Mouse (Mus musculus): ENCODE data around the gene Slc30a9. TPM values are rescaled to one million over a fixed set of nuclear protein-coding genes. Genes with fewer than 3 reads are reported as not detected.

Gene Slc30a9
- polyA plus RNA-seq (2014; fragmentation: Nextera tagmentation; extraction: Ambion mirVana): 133 and 149 TPM in 2 replicates

DNA sequence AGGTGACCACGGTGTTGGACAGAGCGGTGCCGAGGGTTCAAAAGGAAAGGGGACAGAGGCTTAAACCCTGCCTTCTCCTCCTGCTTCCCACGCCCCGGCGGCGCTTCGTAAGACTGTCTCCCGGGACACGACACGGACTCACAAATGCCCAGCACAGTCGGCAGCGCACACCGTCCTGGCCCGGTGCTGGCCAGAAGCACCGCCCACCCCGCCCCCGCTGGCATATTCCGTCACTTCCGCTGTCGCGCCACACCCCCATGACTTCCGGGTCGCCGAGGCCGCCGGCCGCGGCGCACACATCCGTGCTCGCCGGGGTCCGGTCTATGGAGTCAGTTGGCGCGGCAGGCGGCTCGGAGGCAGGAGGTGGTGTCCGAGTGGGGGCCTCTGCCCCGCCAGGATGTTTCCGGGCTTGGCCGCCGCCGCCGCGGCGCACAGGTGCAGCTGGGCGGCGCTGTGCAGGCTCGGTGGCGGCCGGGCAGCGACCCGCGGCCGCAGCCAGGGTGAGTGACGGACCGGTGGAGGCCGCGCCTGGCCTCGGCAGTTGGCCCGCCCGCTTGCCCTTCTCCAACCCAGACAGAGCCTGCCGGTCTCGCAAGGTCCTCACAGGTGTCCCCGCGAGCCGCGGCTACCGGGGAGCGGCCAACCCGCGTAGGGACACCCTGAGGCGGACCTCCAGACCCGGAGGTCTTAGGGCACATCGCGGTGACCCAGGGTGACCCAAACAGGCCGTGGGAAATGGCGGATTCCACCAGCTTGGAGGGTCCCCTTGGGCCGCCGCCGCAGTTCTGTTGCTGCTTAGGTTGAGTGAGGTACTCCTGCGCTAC, at the start of gene Slc30a9:
Gene Slc30a9 (plus strand): TSS at position 258 of the 824 bp plus-strand sequence.
- Histone ChIP-seq H3K4me2 (ENCODE audit: low read depth, low read length) (peak within 1 kb of the TSS; percentile 81), H3K4me3 (ENCODE audit: low read depth, low read length) (peak within 1 kb of the TSS; percentile 99), H3K4me1 (ENCODE audit: control insufficient read depth, insufficient read depth, low read length) (no peaks in the 10 kb centered on the region), H3K36me3 (replicated peaks; ENCODE audit: control insufficient read depth, insufficient read depth, low read depth, low read length) (no peaks in the 10 kb centered on the region), H3K27me3 (ENCODE audit: control insufficient read depth, insufficient read depth, low read length) (no peaks in the 10 kb centered on the region), H3K9me3 (replicated peaks; ENCODE audit: control insufficient read depth, low read length) (no peaks in the 10 kb centered on the region), H3K27ac (replicated peaks; ENCODE audit: low read depth, low read length) (peak within 1 kb of the TSS; percentile 59), H3K9ac (replicated peaks; ENCODE audit: low read length) (peak within 1 kb of the TSS; percentile 88)
- DNase-seq (ENCODE audit: low spot score) (peak; percentile 89), ATAC-seq (replicated peaks; ENCODE audit: insufficient number of reproducible peaks, low FRiP score, low TSS enrichment, low read depth) (peak; percentile 94)
- WGBS: under 1% methylated on average over 82 of the region's 83 CpGs

DNA sequence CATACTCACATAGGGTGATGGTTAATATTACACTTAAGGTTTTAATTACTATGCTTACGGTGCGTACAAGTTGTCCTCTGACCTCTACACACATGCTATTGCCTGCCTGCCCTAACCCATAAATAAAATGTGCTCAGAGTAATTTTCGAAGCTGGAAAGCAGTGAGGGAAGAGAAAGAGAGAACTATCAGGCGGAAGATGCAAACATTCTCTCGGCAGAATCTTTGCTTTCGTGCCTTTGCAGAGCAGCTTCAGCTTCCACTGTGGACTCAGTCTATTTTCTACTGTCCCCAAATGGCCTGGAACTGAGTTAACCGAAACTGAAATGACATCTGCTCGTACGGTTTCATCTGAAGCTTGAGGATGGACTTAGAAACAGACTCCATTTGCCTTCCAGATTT, 48.3 kb upstream of the Slc30a9 start:
- Histone ChIP-seq H3K36me3 (replicated peaks; ENCODE audit: control insufficient read depth, insufficient read depth, low read depth, low read length) (no peaks in the 10 kb centered on the region), H3K4me2 (ENCODE audit: low read depth, low read length) (no peak overlapping the region), H3K9ac (replicated peaks; ENCODE audit: low read length) (no peak overlapping the region), H3K27me3 (ENCODE audit: control insufficient read depth, insufficient read depth, low read length) (no peaks in the 10 kb centered on the region), H3K9me3 (replicated peaks; ENCODE audit: control insufficient read depth, low read length) (no peaks in the 10 kb centered on the region), H3K4me3 (ENCODE audit: low read depth, low read length) (no peak overlapping the region), H3K27ac (replicated peaks; ENCODE audit: low read depth, low read length) (no peak overlapping the region), H3K4me1 (ENCODE audit: control insufficient read depth, insufficient read depth, low read length) (no peaks in the 10 kb centered on the region)
- ATAC-seq (replicated peaks; ENCODE audit: insufficient number of reproducible peaks, low FRiP score, low TSS enrichment, low read depth) (no peak), DNase-seq (ENCODE audit: low spot score) (no peak)
- WGBS: 80% methylated on average over 9 of the region's 9 CpGs

DNA sequence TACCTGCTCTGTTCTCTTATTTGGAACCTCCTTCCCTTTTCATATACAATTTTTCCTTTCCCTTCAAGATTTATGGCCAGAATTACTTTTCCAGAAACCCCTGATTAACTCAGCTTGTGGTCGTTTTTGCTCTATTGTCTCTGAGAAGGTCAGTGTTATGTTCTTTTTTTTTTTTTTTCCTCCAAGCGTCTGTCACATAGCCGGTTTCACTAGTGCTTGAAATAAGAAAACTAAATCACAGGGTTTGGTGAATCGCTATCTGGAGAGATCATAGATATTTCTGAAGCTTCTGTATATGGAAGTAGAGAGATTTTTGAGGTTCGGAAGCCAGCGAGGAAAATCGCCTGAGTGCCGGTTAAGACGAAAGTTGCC, 46.6 kb upstream of the Slc30a9 start:
- DNase-seq (ENCODE audit: low spot score): no peak
- Histone ChIP-seq H3K27me3 (ENCODE audit: control insufficient read depth, insufficient read depth, low read length) (no peaks in the 10 kb centered on the region), H3K9me3 (replicated peaks; ENCODE audit: control insufficient read depth, low read length) (no peaks in the 10 kb centered on the region), H3K36me3 (replicated peaks; ENCODE audit: control insufficient read depth, insufficient read depth, low read depth, low read length) (peaks cover 3% of the 10 kb centered on the region; the same call in 1 of the 2 replicates), H3K9ac (replicated peaks; ENCODE audit: low read length) (peak overlapping the region; percentile 40; the same call in 1 of the 2 replicates), H3K27ac (replicated peaks; ENCODE audit: low read depth, low read length) (peak overlapping the region; percentile 84; the same call in 1 of the 2 replicates), H3K4me1 (ENCODE audit: control insufficient read depth, insufficient read depth, low read length) (no peaks in the 10 kb centered on the region), H3K4me3 (ENCODE audit: low read depth, low read length) (peak overlapping the region; percentile 88), H3K4me2 (ENCODE audit: low read depth, low read length) (peak overlapping the region; percentile 28)
- ATAC-seq (replicated peaks; ENCODE audit: insufficient number of reproducible peaks, low FRiP score, low TSS enrichment, low read depth): no peak; the same call in 1 of the 2 replicates
- 0% methylated on average over 9 of the region's 9 CpGs for WGBS

DNA sequence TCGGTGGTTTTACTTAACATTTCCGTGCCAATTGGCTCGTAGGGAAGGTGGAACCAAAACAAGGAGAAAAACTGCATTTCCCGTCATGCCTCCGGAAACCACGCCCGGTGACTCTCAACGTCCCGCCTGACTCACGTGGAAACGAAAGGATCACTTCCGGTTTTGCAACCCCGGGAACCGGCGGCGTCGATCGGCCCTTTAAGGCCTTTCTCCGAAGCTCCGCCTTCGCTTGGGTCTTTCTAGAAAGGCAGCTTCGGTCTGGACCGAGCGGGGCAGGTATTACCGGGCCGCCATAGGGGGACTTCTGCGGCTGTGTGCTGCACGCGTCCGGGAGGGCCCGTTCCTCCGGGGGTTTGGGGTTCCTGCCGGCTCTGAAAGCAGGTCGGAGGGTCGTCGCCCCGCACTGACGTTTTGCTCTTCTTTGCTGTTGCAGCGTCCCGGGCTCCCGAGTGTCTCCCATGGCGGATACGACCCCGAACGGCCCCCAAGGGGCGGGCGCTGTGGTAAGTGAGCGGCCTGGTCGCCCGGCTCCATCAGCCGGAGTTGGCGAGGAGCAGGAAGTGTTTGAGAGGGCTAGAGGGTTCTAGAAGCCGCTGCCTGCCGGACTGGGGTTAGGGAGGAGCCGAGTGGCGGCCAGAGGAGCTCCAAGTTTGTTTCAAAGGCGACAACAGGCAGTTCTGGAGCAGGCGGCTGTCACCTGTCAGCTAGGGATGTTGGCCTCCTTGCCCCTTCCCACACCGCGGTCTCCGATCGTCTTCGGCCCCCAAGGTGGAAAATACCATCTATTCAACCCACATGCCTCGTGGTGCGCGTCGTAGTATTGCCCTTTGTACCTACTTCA, 46.0 kb upstream of the Slc30a9 start, which contains the start of gene Tmem33:
Gene Tmem33 (plus strand): TSS at position 35 of the 841 bp plus-strand sequence.
- peak within 1 kb of the TSS; percentile 71 for H3K4me2 ChIP-seq (ENCODE audit: low read depth, low read length)
- H3K36me3 ChIP-seq (replicated peaks; ENCODE audit: control insufficient read depth, insufficient read depth, low read depth, low read length): peaks cover 6% of the 10 kb centered on the region
- ATAC-seq (replicated peaks; ENCODE audit: insufficient number of reproducible peaks, low FRiP score, low TSS enrichment, low read depth) (peak; percentile 85), DNase-seq (ENCODE audit: low spot score) (peak; percentile 98)
- H3K27me3 ChIP-seq (ENCODE audit: control insufficient read depth, insufficient read depth, low read length): no peaks in the 10 kb centered on the region
- WGBS: 0% methylated on average over 67 of the region's 67 CpGs
- H3K9me3 ChIP-seq (replicated peaks; ENCODE audit: control insufficient read depth, low read length): no peaks in the 10 kb centered on the region
- H3K4me1 ChIP-seq (ENCODE audit: control insufficient read depth, insufficient read depth, low read length): no peaks in the 10 kb centered on the region
- peak within 1 kb of the TSS; percentile 88 for H3K4me3 ChIP-seq (ENCODE audit: low read depth, low read length)
- peak within 1 kb of the TSS; percentile 89 for H3K9ac ChIP-seq (replicated peaks; ENCODE audit: low read length)
- H3K27ac ChIP-seq (replicated peaks; ENCODE audit: low read depth, low read length): peak within 1 kb of the TSS; percentile 84

- H3K36me3 ChIP-seq (replicated peaks; ENCODE audit: control insufficient read depth, insufficient read depth, low read depth, low read length): peaks cover 11% of the 10 kb centered on the region
- no peaks in the 10 kb centered on the region for H3K4me1 ChIP-seq (ENCODE audit: control insufficient read depth, insufficient read depth, low read length)
- no peak overlapping the region for H3K27ac ChIP-seq (replicated peaks; ENCODE audit: low read depth, low read length)
Measured at GRCm38 (mm10) chr5:67262964-67263363, 43.8 kb upstream of the Slc30a9 start.

DNA sequence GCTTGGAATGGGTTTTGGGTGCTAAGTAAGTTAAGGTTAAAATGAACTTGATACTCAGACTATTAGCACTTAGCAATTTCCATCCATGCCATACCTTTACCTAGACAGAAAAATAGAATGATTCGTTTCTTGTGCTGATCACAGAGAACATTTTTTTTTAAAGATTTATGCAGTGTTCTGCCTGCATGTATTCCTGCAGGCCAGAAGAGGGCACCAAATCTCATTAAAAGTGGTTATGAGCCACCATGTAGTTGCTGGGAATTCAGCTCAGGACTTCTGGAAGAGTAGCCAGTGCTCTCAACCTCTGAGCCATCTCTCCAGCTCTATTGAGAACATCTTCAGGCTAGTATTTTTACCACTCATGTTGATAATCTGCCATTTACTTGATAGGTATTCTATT, 40.6 kb upstream of the Slc30a9 start:
- H3K4me1 ChIP-seq (ENCODE audit: control insufficient read depth, insufficient read depth, low read length): no peaks in the 10 kb centered on the region
- no peak overlapping the region for H3K4me3 ChIP-seq (ENCODE audit: low read depth, low read length)
- H3K9me3 ChIP-seq (replicated peaks; ENCODE audit: control insufficient read depth, low read length): no peaks in the 10 kb centered on the region
- ATAC-seq (replicated peaks; ENCODE audit: insufficient number of reproducible peaks, low FRiP score, low TSS enrichment, low read depth): no peak
- H3K27me3 ChIP-seq (ENCODE audit: control insufficient read depth, insufficient read depth, low read length): no peaks in the 10 kb centered on the region
- WGBS: 97% methylated on average over 1 of the region's 1 CpGs
- no peak overlapping the region for H3K9ac ChIP-seq (replicated peaks; ENCODE audit: low read length)
- peaks cover 16% of the 10 kb centered on the region for H3K36me3 ChIP-seq (replicated peaks; ENCODE audit: control insufficient read depth, insufficient read depth, low read depth, low read length)
- H3K27ac ChIP-seq (replicated peaks; ENCODE audit: low read depth, low read length): no peak overlapping the region
- no peak overlapping the region for H3K4me2 ChIP-seq (ENCODE audit: low read depth, low read length)
- DNase-seq (ENCODE audit: low spot score): peak; percentile 20

More at GRCm38 (mm10) chr5:67262964-67263363, 43.8 kb upstream of the Slc30a9 start:
- ATAC-seq (replicated peaks; ENCODE audit: insufficient number of reproducible peaks, low FRiP score, low TSS enrichment, low read depth) (no peak), DNase-seq (ENCODE audit: low spot score) (no peak)
- 91% methylated on average over 7 of the region's 7 CpGs for WGBS
- Histone ChIP-seq H3K9ac (replicated peaks; ENCODE audit: low read length) (no peak overlapping the region), H3K27me3 (ENCODE audit: control insufficient read depth, insufficient read depth, low read length) (no peaks in the 10 kb centered on the region), H3K4me2 (ENCODE audit: low read depth, low read length) (no peak overlapping the region), H3K4me3 (ENCODE audit: low read depth, low read length) (no peak overlapping the region), H3K9me3 (replicated peaks; ENCODE audit: control insufficient read depth, low read length) (no peaks in the 10 kb centered on the region)

GRCm38 (mm10) chr5:67269309-67269708, 37.4 kb upstream of the Slc30a9 start:
- no peak for ATAC-seq (replicated peaks; ENCODE audit: insufficient number of reproducible peaks, low FRiP score, low TSS enrichment, low read depth)
- H3K9me3 ChIP-seq (replicated peaks; ENCODE audit: control insufficient read depth, low read length): no peaks in the 10 kb centered on the region
- 89% methylated on average over 8 of the region's 8 CpGs for WGBS
- H3K27me3 ChIP-seq (ENCODE audit: control insufficient read depth, insufficient read depth, low read length): no peaks in the 10 kb centered on the region
- DNase-seq (ENCODE audit: low spot score): no peak
- H3K36me3 ChIP-seq (replicated peaks; ENCODE audit: control insufficient read depth, insufficient read depth, low read depth, low read length): peaks cover 16% of the 10 kb centered on the region
- H3K4me2 ChIP-seq (ENCODE audit: low read depth, low read length): no peak overlapping the region
- no peak overlapping the region for H3K9ac ChIP-seq (replicated peaks; ENCODE audit: low read length)
- H3K4me1 ChIP-seq (ENCODE audit: control insufficient read depth, insufficient read depth, low read length): no peaks in the 10 kb centered on the region
- H3K27ac ChIP-seq (replicated peaks; ENCODE audit: low read depth, low read length): no peak overlapping the region
- H3K4me3 ChIP-seq (ENCODE audit: low read depth, low read length): no peak overlapping the region

All from embryonic facial prominence, embryonic 11.5 days (tissue).